Mouse (Mus musculus): ENCODE data around the gene Mapk8. TPM values are rescaled to one million over a fixed set of nuclear protein-coding genes. Genes with fewer than 3 reads are reported as not detected.

Gene Mapk8
- polyA plus RNA-seq, 1 experiment from 2014 or later = 14.3 TPM

GRCm38 (mm10) chr14:33346546-33346945, 100.4 kb downstream of the Mapk8 start:
- Histone ChIP-seq H3K9ac (ENCODE audit: low read depth, low read length) (no peak overlapping the region), H3K27ac (no peak overlapping the region), H3K27me3 (ENCODE audit: insufficient read depth, low read length) (peaks cover 9% of the 10 kb centered on the region; the same call in 1 of the 2 replicates), H3K9me3 (replicated peaks; ENCODE audit: low read length) (no peaks in the 10 kb centered on the region), H3K4me3 (replicated peaks; ENCODE audit: low read depth, low read length) (no peak overlapping the region), H3K36me3 (ENCODE audit: insufficient read depth, low read length) (no peaks in the 10 kb centered on the region), H3K4me1 (replicated peaks; ENCODE audit: insufficient read depth, low read length) (no peaks in the 10 kb centered on the region), H3K4me2 (ENCODE audit: low read length) (no peak overlapping the region)
- DNase-seq (ENCODE audit: low spot score) = no peak
- no peak for ATAC-seq (replicated peaks; ENCODE audit: low FRiP score, low read depth)
- no peak for TF ChIP-seq CTCF (IDR thresholded peaks at IDR 0.05; ENCODE audit: low read depth)
- 55% methylated on average over 6 of the region's 6 CpGs for WGBS

GRCm38 (mm10) chr14:33343131-33343725, 103.7 kb downstream of the Mapk8 start:
- H3K27me3 ChIP-seq (ENCODE audit: insufficient read depth, low read length) = no peaks in the 10 kb centered on the region
- 81% methylated on average over 14 of the region's 14 CpGs for WGBS
- H3K9ac ChIP-seq (ENCODE audit: low read depth, low read length) = no peak overlapping the region
- DNase-seq (ENCODE audit: low spot score) = no peak
- no peak for ATAC-seq (replicated peaks; ENCODE audit: low FRiP score, low read depth)
- no peak overlapping the region for H3K4me2 ChIP-seq (ENCODE audit: low read length)
- no peaks in the 10 kb centered on the region for H3K9me3 ChIP-seq (replicated peaks; ENCODE audit: low read length)
- no peaks in the 10 kb centered on the region for H3K36me3 ChIP-seq (ENCODE audit: insufficient read depth, low read length)
- TF ChIP-seq CTCF (IDR thresholded peaks at IDR 0.05; ENCODE audit: low read depth) = no peak
- H3K4me3 ChIP-seq (replicated peaks; ENCODE audit: low read depth, low read length) = no peak overlapping the region
- no peaks in the 10 kb centered on the region for H3K4me1 ChIP-seq (replicated peaks; ENCODE audit: insufficient read depth, low read length)
- no peak overlapping the region for H3K27ac ChIP-seq

GRCm38 (mm10) chr14:33338684-33339083, 108.3 kb downstream of the Mapk8 start:
- Histone ChIP-seq H3K4me2 (ENCODE audit: low read length) (no peak overlapping the region), H3K4me3 (replicated peaks; ENCODE audit: low read depth, low read length) (no peak overlapping the region), H3K36me3 (ENCODE audit: insufficient read depth, low read length) (no peaks in the 10 kb centered on the region), H3K27ac (no peak overlapping the region), H3K9ac (ENCODE audit: low read depth, low read length) (no peak overlapping the region), H3K9me3 (replicated peaks; ENCODE audit: low read length) (no peaks in the 10 kb centered on the region), H3K4me1 (replicated peaks; ENCODE audit: insufficient read depth, low read length) (no peaks in the 10 kb centered on the region), H3K27me3 (ENCODE audit: insufficient read depth, low read length) (no peaks in the 10 kb centered on the region)
- 54% methylated on average over 5 of the region's 5 CpGs for WGBS
- DNase-seq (ENCODE audit: low spot score) (peak; percentile 38), ATAC-seq (replicated peaks; ENCODE audit: low FRiP score, low read depth) (no peak)
- TF ChIP-seq CTCF (IDR thresholded peaks at IDR 0.05; ENCODE audit: low read depth) = peak; percentile 61

GRCm38 (mm10) chr14:33335733-33336132, 111.2 kb downstream of the Mapk8 start:
- Histone ChIP-seq H3K9ac (ENCODE audit: low read depth, low read length) (no peak overlapping the region), H3K36me3 (ENCODE audit: insufficient read depth, low read length) (no peaks in the 10 kb centered on the region), H3K4me2 (ENCODE audit: low read length) (no peak overlapping the region), H3K27me3 (ENCODE audit: insufficient read depth, low read length) (no peaks in the 10 kb centered on the region), H3K4me1 (replicated peaks; ENCODE audit: insufficient read depth, low read length) (no peaks in the 10 kb centered on the region), H3K4me3 (replicated peaks; ENCODE audit: low read depth, low read length) (no peak overlapping the region), H3K27ac (no peak overlapping the region), H3K9me3 (replicated peaks; ENCODE audit: low read length) (no peaks in the 10 kb centered on the region)
- DNase-seq (ENCODE audit: low spot score) (no peak), ATAC-seq (replicated peaks; ENCODE audit: low FRiP score, low read depth) (no peak)
- 62% methylated on average over 6 of the region's 6 CpGs for WGBS
- no peak for TF ChIP-seq CTCF (IDR thresholded peaks at IDR 0.05; ENCODE audit: low read depth)

- TF ChIP-seq CTCF (IDR thresholded peaks at IDR 0.05; ENCODE audit: low read depth) = no peak
Observed at GRCm38 (mm10) chr14:33334402-33334801, 112.6 kb downstream of the Mapk8 start.

GRCm38 (mm10) chr14:33333833-33334232, 113.1 kb downstream of the Mapk8 start:
- H3K4me3 ChIP-seq (replicated peaks; ENCODE audit: low read depth, low read length) = no peak overlapping the region
- no peak overlapping the region for H3K27ac ChIP-seq
- H3K9ac ChIP-seq (ENCODE audit: low read depth, low read length) = no peak overlapping the region
- H3K4me2 ChIP-seq (ENCODE audit: low read length) = no peak overlapping the region
- H3K4me1 ChIP-seq (replicated peaks; ENCODE audit: insufficient read depth, low read length) = no peaks in the 10 kb centered on the region
- WGBS = 83% methylated on average over 4 of the region's 4 CpGs
- no peaks in the 10 kb centered on the region for H3K9me3 ChIP-seq (replicated peaks; ENCODE audit: low read length)
- no peaks in the 10 kb centered on the region for H3K36me3 ChIP-seq (ENCODE audit: insufficient read depth, low read length)
- DNase-seq (ENCODE audit: low spot score) (no peak), ATAC-seq (replicated peaks; ENCODE audit: low FRiP score, low read depth) (no peak)
- TF ChIP-seq CTCF (IDR thresholded peaks at IDR 0.05; ENCODE audit: low read depth) = peak; percentile 74
- no peaks in the 10 kb centered on the region for H3K27me3 ChIP-seq (ENCODE audit: insufficient read depth, low read length)

More at GRCm38 (mm10) chr14:33334402-33334801, 112.6 kb downstream of the Mapk8 start:
- ATAC-seq (replicated peaks; ENCODE audit: low FRiP score, low read depth) (no peak), DNase-seq (ENCODE audit: low spot score) (no peak)
- WGBS = 68% methylated on average over 4 of the region's 4 CpGs
- no peaks in the 10 kb centered on the region for H3K4me1 ChIP-seq (replicated peaks; ENCODE audit: insufficient read depth, low read length)
- H3K9ac ChIP-seq (ENCODE audit: low read depth, low read length) = no peak overlapping the region
- no peaks in the 10 kb centered on the region for H3K27me3 ChIP-seq (ENCODE audit: insufficient read depth, low read length)
- H3K9me3 ChIP-seq (replicated peaks; ENCODE audit: low read length) = no peaks in the 10 kb centered on the region
- H3K4me2 ChIP-seq (ENCODE audit: low read length) = no peak overlapping the region
- no peaks in the 10 kb centered on the region for H3K36me3 ChIP-seq (ENCODE audit: insufficient read depth, low read length)
- H3K27ac ChIP-seq = no peak overlapping the region
- no peak overlapping the region for H3K4me3 ChIP-seq (replicated peaks; ENCODE audit: low read depth, low read length)

GRCm38 (mm10) chr14:33331627-33332026, 115.3 kb downstream of the Mapk8 start:
- Histone ChIP-seq H3K36me3 (ENCODE audit: insufficient read depth, low read length) (no peaks in the 10 kb centered on the region), H3K9me3 (replicated peaks; ENCODE audit: low read length) (no peaks in the 10 kb centered on the region), H3K9ac (ENCODE audit: low read depth, low read length) (no peak overlapping the region), H3K4me2 (ENCODE audit: low read length) (no peak overlapping the region), H3K4me1 (replicated peaks; ENCODE audit: insufficient read depth, low read length) (no peaks in the 10 kb centered on the region), H3K27ac (no peak overlapping the region), H3K27me3 (ENCODE audit: insufficient read depth, low read length) (no peaks in the 10 kb centered on the region), H3K4me3 (replicated peaks; ENCODE audit: low read depth, low read length) (no peak overlapping the region)
- ATAC-seq (replicated peaks; ENCODE audit: low FRiP score, low read depth) (no peak), DNase-seq (ENCODE audit: low spot score) (no peak)
- WGBS = 63% methylated on average over 4 of the region's 4 CpGs
- TF ChIP-seq CTCF (IDR thresholded peaks at IDR 0.05; ENCODE audit: low read depth) = no peak

Measured in kidney, postnatal 0 days (tissue).